Mouse (Mus musculus) adipocyte (in vitro differentiated cells): ENCODE measurements at regions not wholly inside any gene's neighbourhood (a gene's known extent, or its start where the extent isn't known, plus 50 kb on each side); places are given as distances from the start of the nearest gene placed in this dataset.
A peak's percentile ranks its signal among the peaks of the same experiment; 100 is the strongest.

Experiments used
- DNase-seq: peaks from one replicate; pipeline ENCODE4 v3.0.0-alpha.2; 2016; ENCODE audit warnings: low spot score

GRCm38 (mm10) chr8:109413386-109413785, 80.4 kb upstream of the Pmfbp1 start:
- no peak for DNase-seq

- DNase-seq, result no peak
Measured at GRCm38 (mm10) chr8:109415315-109415714, 78.5 kb upstream of the Pmfbp1 start.

GRCm38 (mm10) chr8:109415906-109416305, 77.9 kb upstream of the Pmfbp1 start:
- DNase-seq, result no peak

GRCm38 (mm10) chr8:109416327-109417100, 77.3 kb upstream of the Pmfbp1 start:
- DNase-seq, result no peak

GRCm38 (mm10) chr8:109417222-109417621, 76.6 kb upstream of the Pmfbp1 start:
- peak; percentile 27 for DNase-seq

- no peak for DNase-seq
Measured at GRCm38 (mm10) chr8:109417971-109418370, 75.9 kb upstream of the Pmfbp1 start.

GRCm38 (mm10) chr8:109419029-109419596, 74.7 kb upstream of the Pmfbp1 start:
- no peak for DNase-seq

GRCm38 (mm10) chr8:109424004-109424403, 69.8 kb upstream of the Pmfbp1 start:
- no peak for DNase-seq

- DNase-seq, result no peak
Measured at GRCm38 (mm10) chr8:109428551-109428950, 65.3 kb upstream of the Pmfbp1 start.

- DNase-seq, result no peak
Measured at GRCm38 (mm10) chr8:109434538-109434937, 59.3 kb upstream of the Pmfbp1 start.

- DNase-seq, result no peak
Measured at GRCm38 (mm10) chr8:109436056-109436455, 57.8 kb upstream of the Pmfbp1 start.

- no peak for DNase-seq
Measured at GRCm38 (mm10) chr8:109436830-109437567, 56.8 kb upstream of the Pmfbp1 start.

- DNase-seq, result no peak
Measured at GRCm38 (mm10) chr8:109438531-109438930, 55.3 kb upstream of the Pmfbp1 start.
